Mouse (Mus musculus) cortical plate, adult 2 months (tissue): ENCODE results near the gene Gm28845. TPM values are rescaled to one million over a fixed set of nuclear protein-coding genes. Genes with fewer than 3 reads are reported as not detected.

Source experiments
- H3K27ac ChIP-seq: fragments of 200-500 bp; 2 replicates; pipeline ENCODE4 v1.5.1; 2012; ENCODE audit warnings: low read length, control low read depth, inconsistent platforms; ENCODE audit not compliant: insufficient read depth
- H3K4me1 ChIP-seq: fragments of 200-500 bp; 2 replicates; pipeline ENCODE4 v1.6.1; 2011; ENCODE audit warnings: low read length; ENCODE audit not compliant: control insufficient read depth, insufficient read depth
- H3K4me3 ChIP-seq: fragments of 200-500 bp; 2 replicates; pipeline ENCODE4 v1.5.1; 2011; ENCODE audit warnings: mild to moderate bottlenecking, low read length, control low read depth; ENCODE audit not compliant: insufficient read depth
- CTCF ChIP-seq: fragments of 200-500 bp; IDR thresholded peaks from 2 replicates; pipeline ENCODE4 v1.5.1; 2011; ENCODE audit warnings: mild to moderate bottlenecking, control low read depth, low read length; ENCODE audit not compliant: insufficient read depth; ENCODE audit errors: extremely low read depth
- POLR2A ChIP-seq: fragments of 200-500 bp; IDR thresholded peaks from 2 replicates; pipeline ENCODE4 v1.6.1; 2011; ENCODE audit warnings: mild to moderate bottlenecking, low read length, control low read depth; ENCODE audit not compliant: insufficient read depth; ENCODE audit errors: extremely low read depth
- polyA plus RNA-seq: library from polyadenylated mRNA; depleted of rRNA; stranded (reverse); fragments of >200 nt; gene quantifications from 2 replicates; pipeline ENCODE4 v1.2.3, GENCODE M21; 2012

Gene Gm28845
- polyA plus RNA-seq, 1 experiment: 1.7 TPM

GRCm38 (mm10) chr1:65132833-65133232 lies 13.5 kb upstream of the Gm28845 start:
- no peak overlapping the region for H3K27ac ChIP-seq
- no peaks in the 10 kb centered on the region for H3K4me1 ChIP-seq
- TF ChIP-seq POLR2A (no peak), CTCF (no peak)
- H3K4me3 ChIP-seq: no peak overlapping the region

- no peak overlapping the region for H3K4me3 ChIP-seq
- no peak overlapping the region for H3K27ac ChIP-seq
- TF ChIP-seq CTCF (no peak), POLR2A (no peak)
- no peaks in the 10 kb centered on the region for H3K4me1 ChIP-seq
Observed at GRCm38 (mm10) chr1:65131671-65132070, 12.3 kb upstream of the Gm28845 start.

- no peak overlapping the region for H3K27ac ChIP-seq
- TF ChIP-seq POLR2A (no peak), CTCF (no peak)
- H3K4me1 ChIP-seq: no peaks in the 10 kb centered on the region
- H3K4me3 ChIP-seq: no peak overlapping the region
Observed at GRCm38 (mm10) chr1:65130226-65130625, 10.9 kb upstream of the Gm28845 start.

- no peak for TF ChIP-seq POLR2A
- Histone ChIP-seq H3K4me3 (no peak overlapping the region), H3K4me1 (no peaks in the 10 kb centered on the region), H3K27ac (no peak overlapping the region)
Observed at GRCm38 (mm10) chr1:65129634-65130180, 10.3 kb upstream of the Gm28845 start.

- no peaks in the 10 kb centered on the region for H3K4me1 ChIP-seq
- peak within 1 kb of the TSS; percentile 52 for H3K4me3 ChIP-seq
Observed at GRCm38 (mm10) chr1:65122574-65123372, 3.4 kb upstream of the Gm28845 start, which contains the start of gene D630023F18Rik. Gene D630023F18Rik (minus strand): TSS chr1:65123214.

GRCm38 (mm10) chr1:65118150-65118913 lies 1.0 kb downstream of the Gm28845 start:
- H3K4me1 ChIP-seq: no peaks in the 10 kb centered on the region
- TF ChIP-seq POLR2A (no peak), CTCF (no peak)
- no peak overlapping the region for H3K4me3 ChIP-seq
- H3K27ac ChIP-seq: no peak overlapping the region

More at GRCm38 (mm10) chr1:65122574-65123372, 3.4 kb upstream of the Gm28845 start, which contains the start of gene D630023F18Rik:
- H3K27ac ChIP-seq: no peak within 1 kb of the TSS
- TF ChIP-seq CTCF: no peak
- TF ChIP-seq POLR2A: peak; percentile 58

GRCm38 (mm10) chr1:65113536-65114172 lies 5.7 kb downstream of the Gm28845 start:
- H3K4me1 ChIP-seq: no peaks in the 10 kb centered on the region
- no peak overlapping the region for H3K4me3 ChIP-seq
- no peak for TF ChIP-seq POLR2A
- TF ChIP-seq CTCF: no peak
- H3K27ac ChIP-seq: no peak overlapping the region

- Histone ChIP-seq H3K27ac (no peak overlapping the region), H3K4me3 (no peak overlapping the region), H3K4me1 (no peaks in the 10 kb centered on the region)
- TF ChIP-seq POLR2A (no peak), CTCF (no peak)
Observed at GRCm38 (mm10) chr1:65112807-65113196, 6.6 kb downstream of the Gm28845 start.

- Histone ChIP-seq H3K4me3 (no peak overlapping the region), H3K4me1 (no peaks in the 10 kb centered on the region), H3K27ac (no peak overlapping the region)
- TF ChIP-seq CTCF (peak; percentile 86), POLR2A (no peak)
Observed at GRCm38 (mm10) chr1:65112031-65112806, 7.1 kb downstream of the Gm28845 start.
